Mouse (Mus musculus): ENCODE data around the gene Polr2l.

DNA sequence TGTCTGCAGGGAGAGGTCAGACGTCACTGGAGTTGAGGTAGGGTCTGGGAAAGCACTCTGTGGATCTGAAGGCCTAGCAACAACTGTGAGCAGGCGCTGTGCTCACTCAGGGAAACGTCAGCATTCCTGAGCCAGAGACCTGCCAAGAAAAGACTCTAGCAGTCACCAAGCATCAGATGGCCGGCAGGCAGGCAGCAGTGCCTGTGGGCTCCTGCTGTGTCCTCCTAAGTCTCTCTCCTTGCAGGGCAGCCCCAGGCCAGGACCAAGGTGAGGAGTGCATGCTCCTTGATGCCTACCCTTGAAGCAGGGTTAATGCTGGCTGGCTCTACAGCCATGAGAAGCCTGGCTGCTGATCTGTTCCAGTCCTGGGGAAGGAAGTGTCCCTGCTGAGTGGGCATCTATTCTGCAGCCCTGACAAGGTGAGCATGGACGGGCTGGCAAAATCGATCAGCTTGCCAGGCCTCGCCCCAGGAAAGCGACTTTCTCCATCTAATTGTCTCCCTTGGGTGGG, 35.8 kb upstream of the Polr2l start:
- TF ChIP-seq CTCF (conservative IDR thresholded peaks at IDR 0.05; ENCODE audit: low read length) (no peak), NANOG (IDR thresholded peaks at IDR 0.05; ENCODE audit: borderline replicate concordance, low read length) (no peak), POU5F1 (IDR thresholded peaks at IDR 0.05; ENCODE audit: borderline replicate concordance, low read length) (no peak)
